8 mouse cellular contexts compared by ENCODE assay signal in genomic region chr8:66913616-66914536, GRCm38 (mm10). TPM values are rescaled to one million over a fixed set of nuclear protein-coding genes. Genes with fewer than 3 reads are reported as not detected.
A peak's percentile ranks its signal among the peaks of the same experiment; 100 is the strongest.
DNase-seq lines count a peak whose midpoint lies in the region; ATAC-seq and TF ChIP-seq lines count a peak whose summit lies in the region.

No protein-coding gene starts in this region.

- H3K36me3 ChIP-seq in heart, adult 2 months (ENCODE audit: control insufficient read depth, insufficient read depth, low read length), result no peaks in the 10 kb centered on the region
- H3K36me3 ChIP-seq in heart, embryonic 11.5 days (ENCODE audit: control insufficient read depth, insufficient read depth, low read length), result no peaks in the 10 kb centered on the region
- no peaks in the 10 kb centered on the region for H3K36me3 ChIP-seq in embryonic facial prominence, embryonic 11.5 days (replicated peaks; ENCODE audit: control insufficient read depth, insufficient read depth, low read depth, low read length)
- H3K36me3 ChIP-seq in liver, adult 2 months (ENCODE audit: control insufficient read depth, insufficient read depth, low read length), result no peaks in the 10 kb centered on the region

- no peak for TF ChIP-seq POLR2A in heart, adult 2 months (IDR thresholded peaks at IDR 0.05; ENCODE audit: insufficient read depth, low read depth, low read length)
- TF ChIP-seq POLR2A in liver, adult 2 months (IDR thresholded peaks at IDR 0.05; ENCODE audit: extremely low read depth, insufficient read depth, low read length), result no peak

- no peak overlapping the region for H3K27ac ChIP-seq in heart, adult 2 months
- no peak overlapping the region for H3K27ac ChIP-seq in heart, embryonic 11.5 days (ENCODE audit: low read depth, low read length)
- no peak overlapping the region for H3K27ac ChIP-seq in embryonic facial prominence, embryonic 11.5 days (replicated peaks; ENCODE audit: low read depth, low read length)
- no peak overlapping the region for H3K27ac ChIP-seq in liver, adult 2 months (replicated peaks; ENCODE audit: insufficient read depth, low read depth, low read length)

- H3K9me3 ChIP-seq in heart, embryonic 11.5 days (replicated peaks; ENCODE audit: control insufficient read depth, low read length), result no peaks in the 10 kb centered on the region
- H3K9me3 ChIP-seq in embryonic facial prominence, embryonic 11.5 days (replicated peaks; ENCODE audit: control insufficient read depth, low read length), result no peaks in the 10 kb centered on the region

- no peak overlapping the region for H3K9ac ChIP-seq in heart, adult 2 months (ENCODE audit: low read depth, low read length)
- H3K9ac ChIP-seq in heart, embryonic 11.5 days (ENCODE audit: low read depth, low read length), result no peak overlapping the region
- H3K9ac ChIP-seq in embryonic facial prominence, embryonic 11.5 days (replicated peaks; ENCODE audit: low read length), result no peak overlapping the region
- H3K9ac ChIP-seq in liver, adult 2 months (ENCODE audit: low read depth, low read length), result no peak overlapping the region

- H3K4me2 ChIP-seq in heart, embryonic 11.5 days, result no peak overlapping the region
- H3K4me2 ChIP-seq in embryonic facial prominence, embryonic 11.5 days (ENCODE audit: low read depth, low read length), result no peak overlapping the region

- intact Hi-C loops in heart, adult 2 months (cut with DNase I), result loop anchor here (2.0 kb wide), 1 partner anchor 217 kb away; the partner anchor contains the start of gene Npy1r

- DNase-seq in heart, adult 2 months, result peak in 1 of 2 experiments; percentile 51
- DNase-seq in 3134 (ENCODE audit: extremely low read depth, insufficient read length, low spot score) (peak; percentile 19), NIH3T3 (ENCODE audit: low read depth) (peak; percentile 58)
- DNase-seq in embryonic facial prominence, embryonic 11.5 days (ENCODE audit: low spot score), result peak; percentile 31
- DNase-seq in liver, adult 2 months (ENCODE audit: extremely low read depth, low read depth, low spot score), result peak; percentile 13
- DNase-seq in spleen, postnatal 4 days (ENCODE audit: low spot score in 2 of 2), result peak; percentile 25 to 69
- no peak for DNase-seq in retina, embryonic 14.5 days (ENCODE audit: low spot score)

- H3K4me3 ChIP-seq in heart, adult 2 months, result no peak overlapping the region
- no peak overlapping the region for H3K4me3 ChIP-seq in heart, embryonic 11.5 days (ENCODE audit: low read depth, low read length)
- H3K4me3 ChIP-seq in embryonic facial prominence, embryonic 11.5 days (ENCODE audit: low read depth, low read length), result no peak overlapping the region
- no peak overlapping the region for H3K4me3 ChIP-seq in liver, adult 2 months (ENCODE audit: insufficient read depth, low read depth, low read length)

- H3K27me3 ChIP-seq in heart, adult 2 months (ENCODE audit: control insufficient read depth, insufficient read depth, low read length), result no peaks in the 10 kb centered on the region
- no peaks in the 10 kb centered on the region for H3K27me3 ChIP-seq in heart, embryonic 11.5 days (ENCODE audit: control insufficient read depth, insufficient read depth, low read length)
- no peaks in the 10 kb centered on the region for H3K27me3 ChIP-seq in embryonic facial prominence, embryonic 11.5 days (ENCODE audit: control insufficient read depth, insufficient read depth, low read length)
- no peaks in the 10 kb centered on the region for H3K27me3 ChIP-seq in liver, adult 2 months (ENCODE audit: control insufficient read depth, insufficient read depth, low read length)

- TF ChIP-seq CTCF in heart, adult 2 months (IDR thresholded peaks at IDR 0.05), result peak; percentile 75
- peak; percentile 79 for TF ChIP-seq CTCF in liver, adult 2 months (IDR thresholded peaks at IDR 0.05; ENCODE audit: low read depth, low read length)

- H3K4me1 ChIP-seq in heart, adult 2 months (ENCODE audit: control insufficient read depth, insufficient read depth, low read length), result no peaks in the 10 kb centered on the region; the same call in 1 of the 2 replicates
- H3K4me1 ChIP-seq in heart, embryonic 11.5 days (ENCODE audit: control insufficient read depth, insufficient read depth, low read length), result no peaks in the 10 kb centered on the region
- H3K4me1 ChIP-seq in embryonic facial prominence, embryonic 11.5 days (ENCODE audit: control insufficient read depth, insufficient read depth, low read length), result no peaks in the 10 kb centered on the region
- H3K4me1 ChIP-seq in liver, adult 2 months (ENCODE audit: control insufficient read depth, insufficient read depth, low read length), result no peaks in the 10 kb centered on the region

- no peaks in the 10 kb centered on the region for H3K79me2 ChIP-seq in heart, adult 2 months (replicated peaks; ENCODE audit: control insufficient read depth, insufficient read depth, low read length)
- no peaks in the 10 kb centered on the region for H3K79me2 ChIP-seq in liver, adult 2 months (ENCODE audit: control insufficient read depth, insufficient read depth, low read length)

- no peak for TF ChIP-seq EP300 in heart, adult 2 months (IDR thresholded peaks at IDR 0.05; ENCODE audit: insufficient read depth, low read depth, low read length)

- no peak for ATAC-seq in heart, embryonic 11.5 days (replicated peaks; ENCODE audit: insufficient number of reproducible peaks, low FRiP score, low TSS enrichment)
- ATAC-seq in embryonic facial prominence, embryonic 11.5 days (replicated peaks; ENCODE audit: insufficient number of reproducible peaks, low FRiP score, low TSS enrichment, low read depth), result no peak

- WGBS in heart, adult 2 months, result 60% methylated on average over 14 of the region's 14 CpGs
- WGBS in heart, embryonic 11.5 days (ENCODE audit: insufficient replicate concordance), result 62% methylated on average over 14 of the region's 14 CpGs
- WGBS in embryonic facial prominence, embryonic 11.5 days, result 64% methylated on average over 14 of the region's 14 CpGs
- 58% methylated on average over 14 of the region's 14 CpGs for WGBS in liver, adult 2 months

RNA-seq across cellular contexts. Expression of gene Naf1, which starts 53.9 kb away (rescaled TPM):
- 1 to 10 TPM; 4.6 to 5.4 TPM for total RNA-seq in heart, adult 2 months (2021)
- 2.3 and 3.3 TPM in 2 replicates for polyA plus RNA-seq in heart, adult 2 months (2012; rRNA removed)
- 3.1 and 3.4 TPM in 2 replicates for polyA plus RNA-seq in heart, embryonic 11.5 days (2014; fragmentation: Nextera tagmentation; extraction: Ambion mirVana)
- polyA plus RNA-seq in embryonic facial prominence, embryonic 11.5 days (2014; fragmentation: Nextera tagmentation; extraction: Ambion mirVana), result 4.3 and 5.6 TPM in 2 replicates
- 1.5 TPM in 2 replicates for total RNA-seq in liver, adult 2 months (2014; rRNA removed)
- 1.4 TPM in 2 replicates for polyA plus RNA-seq in liver, adult 2 months (2012; rRNA removed)
